Mouse (Mus musculus) cortical plate, adult 2 months (tissue): ENCODE data around the gene Rhbdl2. TPM values are rescaled to one million over a fixed set of nuclear protein-coding genes. Genes with fewer than 3 reads are reported as not detected.

Source experiments
- H3K27ac ChIP-seq: fragments of 200-500 bp; 2 replicates; pipeline ENCODE4 v1.5.1; 2012; ENCODE audit warnings: low read length, control low read depth, inconsistent platforms; ENCODE audit not compliant: insufficient read depth
- H3K4me1 ChIP-seq: fragments of 200-500 bp; 2 replicates; pipeline ENCODE4 v1.6.1; 2011; ENCODE audit warnings: low read length; ENCODE audit not compliant: control insufficient read depth, insufficient read depth
- H3K4me3 ChIP-seq: fragments of 200-500 bp; 2 replicates; pipeline ENCODE4 v1.5.1; 2011; ENCODE audit warnings: mild to moderate bottlenecking, low read length, control low read depth; ENCODE audit not compliant: insufficient read depth
- CTCF ChIP-seq: fragments of 200-500 bp; IDR thresholded peaks from 2 replicates; pipeline ENCODE4 v1.5.1; 2011; ENCODE audit warnings: mild to moderate bottlenecking, control low read depth, low read length; ENCODE audit not compliant: insufficient read depth; ENCODE audit errors: extremely low read depth
- POLR2A ChIP-seq: fragments of 200-500 bp; IDR thresholded peaks from 2 replicates; pipeline ENCODE4 v1.6.1; 2011; ENCODE audit warnings: mild to moderate bottlenecking, low read length, control low read depth; ENCODE audit not compliant: insufficient read depth; ENCODE audit errors: extremely low read depth
- polyA plus RNA-seq: library from polyadenylated mRNA; depleted of rRNA; stranded (reverse); fragments of >200 nt; gene quantifications from 2 replicates; pipeline ENCODE4 v1.2.3, GENCODE M21; 2012

The Rhbdl2 gene
- polyA plus RNA-seq, 1 experiment: 1.3 TPM

GRCm38 (mm10) chr4:123758306-123758705 lies 29.4 kb upstream of the Rhbdl2 start:
- Histone ChIP-seq H3K27ac (no peak overlapping the region), H3K4me3 (no peak overlapping the region), H3K4me1 (no peaks in the 10 kb centered on the region)
- TF ChIP-seq CTCF (peak; percentile 53), POLR2A (no peak)

- TF ChIP-seq POLR2A (no peak), CTCF (no peak)
Measured at GRCm38 (mm10) chr4:123765071-123765470, 22.6 kb upstream of the Rhbdl2 start.

GRCm38 (mm10) chr4:123767807-123768206 lies 19.9 kb upstream of the Rhbdl2 start:
- H3K27ac ChIP-seq: no peak overlapping the region
- no peak for TF ChIP-seq POLR2A
- no peak for TF ChIP-seq CTCF
- H3K4me1 ChIP-seq: no peaks in the 10 kb centered on the region
- no peak overlapping the region for H3K4me3 ChIP-seq

More at GRCm38 (mm10) chr4:123765071-123765470, 22.6 kb upstream of the Rhbdl2 start:
- Histone ChIP-seq H3K4me1 (no peaks in the 10 kb centered on the region), H3K4me3 (no peak overlapping the region), H3K27ac (no peak overlapping the region)

GRCm38 (mm10) chr4:123768234-123768633 lies 19.4 kb upstream of the Rhbdl2 start:
- Histone ChIP-seq H3K27ac (no peak overlapping the region), H3K4me1 (no peaks in the 10 kb centered on the region), H3K4me3 (no peak overlapping the region)
- TF ChIP-seq CTCF (no peak), POLR2A (no peak)

- Histone ChIP-seq H3K4me1 (no peaks in the 10 kb centered on the region; the same call in 1 of the 2 replicates), H3K27ac (peak overlapping the region; percentile 52; the same call in 1 of the 2 replicates), H3K4me3 (no peak overlapping the region)
- TF ChIP-seq POLR2A (no peak), CTCF (no peak)
Measured at GRCm38 (mm10) chr4:123792666-123793065, 5.0 kb downstream of the Rhbdl2 start.

- Histone ChIP-seq H3K4me3 (no peak overlapping the region), H3K27ac (peak overlapping the region; percentile 52; the same call in 1 of the 2 replicates), H3K4me1 (no peaks in the 10 kb centered on the region; the same call in 1 of the 2 replicates)
- no peak for TF ChIP-seq CTCF
- no peak for TF ChIP-seq POLR2A
Measured at GRCm38 (mm10) chr4:123793136-123793535, 5.5 kb downstream of the Rhbdl2 start.

GRCm38 (mm10) chr4:123795057-123795456 lies 7.4 kb downstream of the Rhbdl2 start:
- Histone ChIP-seq H3K4me1 (no peaks in the 10 kb centered on the region; the same call in 1 of the 2 replicates), H3K27ac (no peak overlapping the region), H3K4me3 (no peak overlapping the region)
- TF ChIP-seq CTCF: no peak
- TF ChIP-seq POLR2A: no peak

- H3K27ac ChIP-seq: peak overlapping the region; percentile 49; the same call in 1 of the 2 replicates
- H3K4me3 ChIP-seq: no peak overlapping the region
- H3K4me1 ChIP-seq: no peaks in the 10 kb centered on the region; the same call in 1 of the 2 replicates
- TF ChIP-seq POLR2A (no peak), CTCF (no peak)
Measured at GRCm38 (mm10) chr4:123797403-123797802, 9.7 kb downstream of the Rhbdl2 start.

- no peaks in the 10 kb centered on the region for H3K4me1 ChIP-seq
- H3K4me3 ChIP-seq: no peak overlapping the region
- no peak for TF ChIP-seq POLR2A
- no peak for TF ChIP-seq CTCF
- peak overlapping the region; percentile 95 for H3K27ac ChIP-seq
Measured at GRCm38 (mm10) chr4:123797856-123798255, 10.2 kb downstream of the Rhbdl2 start.

GRCm38 (mm10) chr4:123803642-123804041 lies 16.0 kb downstream of the Rhbdl2 start:
- no peak for TF ChIP-seq CTCF
- TF ChIP-seq POLR2A: no peak
- Histone ChIP-seq H3K4me3 (no peak overlapping the region), H3K27ac (no peak overlapping the region), H3K4me1 (no peaks in the 10 kb centered on the region)
